Mouse (Mus musculus) yolk sac, embryonic 10.5 days (tissue): Measurements from ENCODE around the gene Tnni3.
A peak's percentile ranks its signal among the peaks of the same experiment; 100 is the strongest.
"Not testable (repeated sequence)": the region's sequence is repeated elsewhere in the genome, so short reads cannot be mapped to it uniquely, and the experiment has no call there.

Source experiments
- DNase-seq: peaks from one replicate; pipeline ENCODE4 v3.0.0-alpha.2; 2017; ENCODE audit warnings: low spot score

Gene Tnni3

DNA sequence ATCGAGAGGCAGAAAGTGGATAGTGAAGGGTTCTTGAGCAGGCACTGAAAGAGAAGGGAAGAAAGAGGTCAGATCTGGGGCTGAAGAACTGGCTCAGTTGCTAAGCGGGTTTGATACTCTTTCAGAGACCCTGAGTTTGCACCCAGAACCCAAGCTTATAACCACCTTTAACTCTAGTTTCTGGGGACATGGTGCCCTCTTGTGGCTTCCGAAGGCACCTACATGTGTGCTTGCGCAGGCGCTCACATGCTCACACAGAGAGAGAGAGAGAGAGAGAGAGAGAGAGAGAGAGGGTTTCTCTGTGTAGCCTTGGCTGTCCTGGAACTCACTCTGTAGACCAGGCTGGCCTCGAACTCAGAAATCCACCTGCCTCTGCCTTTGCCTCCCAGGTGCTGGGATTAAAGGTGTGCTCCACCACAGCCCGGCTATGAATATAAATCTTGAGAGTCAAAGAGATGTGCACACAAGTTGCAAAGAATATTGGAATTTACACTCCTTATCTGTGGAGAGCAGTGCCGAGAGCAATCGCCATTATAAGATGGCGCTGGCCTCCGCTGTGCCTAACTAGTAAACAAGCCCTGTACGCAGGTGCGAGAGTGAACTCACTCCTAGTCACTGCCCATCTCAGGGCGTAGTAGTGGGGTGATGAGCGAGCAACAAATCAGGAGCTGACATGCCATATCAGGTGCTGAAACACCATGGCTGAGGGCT is at the start of gene Tnni3:
TSS of gene Tnni3 (minus strand) at position 18 of the 711 bp plus-strand sequence.
- DNase-seq = peak; percentile 26

- DNase-seq = not testable (repeated sequence)
These were observed 48.3 kb upstream of the Tnni3 start for GRCm38 (mm10) chr7:4572361-4572760.

- DNase-seq = no peak
These were observed 38.6 kb upstream of the Tnni3 start for GRCm38 (mm10) chr7:4562660-4563059.

DNA sequence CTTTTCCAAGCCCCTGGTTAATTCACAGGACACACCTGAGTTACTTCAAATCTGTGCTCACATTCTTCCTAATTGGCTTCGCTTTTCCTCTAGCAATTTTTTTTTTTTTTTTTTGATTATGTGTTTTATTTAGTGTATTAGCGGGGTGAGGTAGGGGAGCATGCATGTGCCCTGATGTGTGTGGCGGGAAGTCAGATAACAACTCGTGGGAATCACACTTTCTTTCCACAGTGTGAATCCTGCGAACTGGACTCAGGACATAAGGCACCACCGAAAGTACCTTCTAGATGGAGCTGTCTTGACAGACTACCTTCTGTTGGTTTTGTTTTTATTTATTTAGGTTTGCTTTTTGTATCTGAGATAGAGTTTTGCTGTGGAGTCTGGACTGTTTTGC is 33.1 kb upstream of the Tnni3 start:
- no peak for DNase-seq

GRCm38 (mm10) chr7:4556256-4557166 is 32.5 kb upstream of the Tnni3 start:
- DNase-seq = peak; percentile 72

- no peak for DNase-seq
These were observed 23.2 kb upstream of the Tnni3 start, which contains the start of gene Syt5 for GRCm38 (mm10) chr7:4547221-4547641. Syt5 (minus strand) TSS chr7:4547541.

- DNase-seq = no peak
These were observed 22.6 kb upstream of the Tnni3 start for GRCm38 (mm10) chr7:4546591-4547131.

DNA sequence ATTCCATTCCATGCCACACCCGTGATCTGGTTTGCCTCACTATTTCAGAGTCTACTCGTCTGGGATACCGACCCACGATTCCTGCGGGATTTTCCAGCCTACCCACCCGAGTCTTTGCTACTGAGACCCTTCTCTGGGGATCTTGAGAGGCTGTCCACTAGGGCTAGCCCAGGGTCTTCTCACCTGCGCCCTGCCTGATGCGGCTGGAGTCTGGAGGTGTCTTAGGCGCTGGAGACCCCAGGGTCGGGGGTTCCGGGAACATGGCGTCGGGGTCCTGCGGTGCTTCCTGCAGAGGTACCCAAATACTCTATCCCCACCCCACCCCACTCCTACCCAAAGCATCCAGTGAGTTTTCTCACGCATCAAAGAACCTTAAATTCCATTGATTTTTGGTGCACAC is 22.0 kb upstream of the Tnni3 start:
- no peak for DNase-seq

GRCm38 (mm10) chr7:4542013-4542412 is 18.0 kb upstream of the Tnni3 start:
- DNase-seq = no peak

GRCm38 (mm10) chr7:4541344-4541743 is 17.3 kb upstream of the Tnni3 start:
- DNase-seq = no peak

DNA sequence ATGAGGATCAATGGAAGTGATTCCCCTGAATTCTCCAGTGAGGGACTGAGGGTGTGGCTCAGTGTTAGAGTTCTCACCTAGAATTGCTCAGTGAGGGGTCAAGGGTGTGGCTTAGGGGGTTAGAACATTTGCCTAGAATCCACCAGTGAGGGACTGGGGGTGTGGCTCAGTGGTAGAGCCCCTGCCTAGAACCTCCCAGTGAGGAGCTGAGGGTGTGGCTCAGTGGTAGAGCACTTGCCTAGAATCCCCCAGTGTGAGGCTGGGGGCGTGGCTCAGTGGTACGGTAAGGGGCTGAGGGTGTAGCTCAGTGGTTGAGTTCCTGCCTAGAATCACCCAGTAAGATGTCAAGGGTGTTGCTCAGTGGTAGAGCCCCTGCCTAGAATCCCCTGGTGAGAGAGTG is 15.0 kb upstream of the Tnni3 start:
- DNase-seq = no peak

DNA sequence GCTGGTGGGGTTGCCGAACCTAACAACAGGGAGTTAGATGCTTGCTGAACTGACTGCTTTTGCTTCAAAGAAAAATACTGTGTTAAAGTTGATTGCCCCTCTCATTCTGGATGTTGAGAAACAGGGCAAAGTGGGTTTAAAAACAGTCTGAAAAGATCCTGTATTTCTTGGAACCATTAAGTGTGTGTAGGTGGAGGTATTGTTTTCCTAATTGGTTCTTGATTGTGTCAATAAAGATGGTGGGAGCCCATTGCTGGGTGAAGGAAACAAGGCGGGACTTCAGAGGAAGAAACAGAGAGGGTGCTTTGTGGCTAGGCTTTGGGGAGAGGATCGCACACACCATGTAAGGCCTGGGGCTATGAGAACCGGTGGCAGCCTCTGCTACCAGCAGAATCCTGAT is 13.2 kb upstream of the Tnni3 start:
- no peak for DNase-seq

DNA sequence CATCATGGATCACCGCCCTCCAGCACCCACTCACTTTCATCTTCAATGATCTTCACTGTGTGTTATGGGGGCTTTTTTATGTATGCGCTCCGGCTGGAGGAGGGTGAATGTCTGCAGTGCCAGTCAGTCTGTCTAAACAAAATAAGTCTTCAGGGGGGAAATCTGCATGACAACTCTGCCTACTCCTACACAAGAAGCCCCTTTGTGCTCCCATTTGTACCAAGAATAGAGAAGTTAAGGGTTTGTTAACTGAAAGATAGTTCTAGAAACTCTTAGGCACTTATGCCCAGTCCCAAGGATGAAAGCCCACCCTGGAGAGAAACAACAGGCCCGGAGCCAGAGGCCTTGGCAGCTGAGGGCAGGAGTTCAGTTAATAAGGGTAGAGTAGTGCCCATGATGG is 12.3 kb upstream of the Tnni3 start:
- DNase-seq = no peak

GRCm38 (mm10) chr7:4532005-4532729 is 8.1 kb upstream of the Tnni3 start, which contains the start of gene Dnaaf3:
Dnaaf3 (minus strand) TSS chr7:4532453.
- DNase-seq = peak; percentile 79

- DNase-seq = not testable (repeated sequence)
These were observed 6.1 kb upstream of the Tnni3 start for GRCm38 (mm10) chr7:4530166-4530565.

DNA sequence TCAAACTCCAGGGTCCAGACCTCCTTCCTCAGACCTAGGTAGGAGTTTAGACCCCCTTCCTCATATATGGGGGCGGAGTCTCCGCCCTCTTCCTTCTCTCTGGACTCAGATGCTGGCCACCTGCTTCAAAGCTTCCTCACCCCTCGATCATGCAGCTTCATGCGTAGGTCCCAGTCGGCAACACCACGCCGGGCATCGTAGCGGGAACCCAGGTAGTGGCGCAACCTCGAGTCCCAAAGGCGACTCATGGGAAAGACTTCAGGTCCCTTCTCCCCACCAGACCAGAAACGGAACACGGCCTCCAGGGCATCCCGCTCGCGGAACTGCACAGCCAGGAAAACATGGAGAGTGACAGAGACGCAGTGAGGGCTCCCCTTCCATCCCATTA is 3.3 kb upstream of the Tnni3 start:
- DNase-seq = no peak

DNA sequence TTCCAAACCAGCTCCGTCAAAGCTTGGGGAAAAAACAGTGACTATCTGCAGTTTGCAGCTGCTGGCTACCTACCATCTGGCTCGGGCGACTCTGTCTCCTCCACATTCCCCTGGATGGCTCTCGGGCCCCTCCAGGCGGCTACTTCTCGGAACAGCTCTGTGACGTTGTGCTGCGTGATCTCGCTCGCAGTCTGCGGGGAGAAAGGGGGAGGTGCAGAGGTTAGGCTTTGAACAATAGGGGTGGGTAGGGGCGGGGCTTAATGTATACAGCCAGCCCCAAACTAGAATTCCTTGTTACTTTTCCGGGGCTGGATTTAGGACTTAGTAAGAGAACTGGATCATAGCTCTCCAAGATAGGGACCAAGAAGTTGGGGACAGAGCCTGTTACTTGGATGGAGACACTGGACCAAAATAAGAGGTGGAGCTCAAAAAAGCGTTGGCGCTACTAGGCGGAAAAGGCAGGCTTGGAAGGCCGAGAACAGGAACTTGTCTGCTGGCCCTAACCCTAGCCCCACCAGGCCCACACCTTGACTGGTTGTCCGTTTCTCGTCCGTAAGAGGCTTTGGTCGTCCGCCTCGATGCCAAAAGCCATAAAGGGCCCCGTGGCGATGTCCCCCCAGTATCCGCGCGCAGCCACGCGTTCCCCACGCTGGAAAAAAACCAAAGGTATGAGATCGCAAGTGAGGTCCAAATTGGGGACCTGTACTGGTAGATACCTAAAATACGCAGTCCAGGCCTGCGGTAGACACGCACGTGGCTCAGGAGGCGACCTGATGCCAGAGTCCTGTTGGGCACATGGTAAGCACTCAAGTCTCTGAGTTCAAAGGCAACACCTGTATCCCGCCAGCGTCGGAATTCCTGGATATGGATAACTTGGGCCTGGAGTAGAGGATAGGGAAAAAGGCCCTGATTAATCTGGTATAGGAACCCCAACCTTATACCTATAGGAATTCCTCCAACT is 2.6 kb upstream of the Tnni3 start:
- peak; percentile 83 for DNase-seq

DNA sequence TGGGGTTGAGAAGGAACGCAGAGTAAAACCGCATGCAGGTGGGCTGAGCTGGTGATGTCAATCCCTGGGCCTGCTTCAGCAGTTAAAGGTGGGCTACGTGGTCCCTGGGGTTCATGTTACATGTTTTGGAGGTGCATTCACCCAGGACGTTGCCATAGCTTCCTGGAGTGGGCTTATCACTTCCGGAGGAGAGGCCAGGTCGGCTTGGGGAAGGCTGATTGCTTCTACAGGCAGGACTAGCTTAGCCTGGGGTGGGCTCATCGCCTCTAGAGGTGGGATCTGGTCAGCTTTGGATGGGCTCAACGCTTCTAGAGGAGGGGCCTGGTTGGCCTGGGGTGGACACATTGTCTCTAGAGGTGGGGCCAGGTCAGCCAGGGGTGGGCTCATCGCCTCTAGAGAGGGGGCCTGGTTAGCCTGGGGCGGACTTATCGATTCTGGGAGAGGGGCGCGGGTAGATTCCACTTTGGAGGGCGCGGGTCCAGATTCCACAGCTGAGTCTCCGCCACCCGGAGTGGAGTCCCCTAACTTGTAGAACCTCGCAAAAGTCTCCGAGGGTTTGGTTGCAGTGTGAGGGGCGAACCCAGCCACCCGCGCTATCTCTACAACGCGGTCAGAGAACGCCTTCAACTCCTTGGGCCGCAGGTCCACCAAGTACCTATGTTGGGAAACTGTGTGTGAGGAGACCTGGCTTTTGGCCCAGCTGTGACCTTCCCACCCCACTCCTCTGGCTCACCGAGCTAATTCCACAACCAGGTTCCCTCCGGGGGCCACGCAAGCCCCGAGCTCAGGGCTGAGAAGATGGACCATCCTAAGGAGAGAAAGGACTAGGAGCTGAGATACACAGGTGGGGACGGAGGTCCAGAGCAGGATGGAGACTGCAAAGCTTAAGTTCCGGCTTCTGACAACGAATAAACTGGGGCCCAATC is 561 bp downstream of the Tnni3 start:
- no peak for DNase-seq

DNA sequence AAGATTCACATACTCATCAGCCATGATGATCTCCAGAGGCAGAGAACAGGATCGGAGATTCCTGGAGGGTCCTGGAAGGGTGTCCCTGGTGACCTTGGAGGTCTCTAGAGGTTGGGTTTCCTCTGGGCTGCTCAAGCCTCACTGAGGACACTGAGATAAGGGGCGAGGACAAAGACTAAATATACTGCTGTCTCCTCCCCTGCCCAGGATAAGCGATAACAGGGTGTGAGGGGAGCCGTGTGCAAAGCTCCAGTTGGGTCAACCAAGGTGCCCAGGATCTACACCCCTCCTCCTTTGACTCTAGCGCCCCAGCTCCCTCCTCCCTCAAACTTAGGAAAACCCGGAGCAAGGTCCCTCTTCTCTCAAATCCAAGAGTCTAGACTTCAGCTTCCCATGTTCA is 1.7 kb downstream of the Tnni3 start:
- no peak for DNase-seq
